7 mouse cellular contexts compared by ENCODE assay signal in genomic region chr8:105298351-105299252, GRCm38 (mm10). TPM values are rescaled to one million over a fixed set of nuclear protein-coding genes. Genes with fewer than 3 reads are reported as not detected.
DNase-seq lines count a peak whose midpoint lies in the region; ATAC-seq and TF ChIP-seq lines count a peak whose summit lies in the region.

No protein-coding gene starts in this region.

- H3K4me1 ChIP-seq in forebrain, embryonic 11.5 days (replicated peaks; ENCODE audit: control insufficient read depth, insufficient read depth, low read length) = peaks cover 10% of the 10 kb centered on the region
- H3K4me1 ChIP-seq in limb, embryonic 15.5 days = peaks cover 23% of the 10 kb centered on the region
- H3K4me1 ChIP-seq in stomach, postnatal 0 days (replicated peaks; ENCODE audit: control insufficient read depth, insufficient read depth) = peaks cover 5% of the 10 kb centered on the region; the same call in 1 of the 2 replicates

- peaks cover 15% of the 10 kb centered on the region for H3K36me3 ChIP-seq in forebrain, embryonic 11.5 days (ENCODE audit: control insufficient read depth, insufficient read depth, low read length)
- peaks cover 37% of the 10 kb centered on the region for H3K36me3 ChIP-seq in limb, embryonic 15.5 days
- peaks cover 17% of the 10 kb centered on the region for H3K36me3 ChIP-seq in stomach, postnatal 0 days (ENCODE audit: control insufficient read depth, insufficient read depth, low read length)

- H3K9me3 ChIP-seq in forebrain, embryonic 11.5 days (ENCODE audit: control insufficient read depth, low read length) = no peaks in the 10 kb centered on the region
- H3K9me3 ChIP-seq in limb, embryonic 15.5 days = no peaks in the 10 kb centered on the region
- no peaks in the 10 kb centered on the region for H3K9me3 ChIP-seq in stomach, postnatal 0 days (ENCODE audit: control insufficient read depth, low read length)

- peak overlapping the region; percentile 98 for H3K4me3 ChIP-seq in forebrain, embryonic 11.5 days (ENCODE audit: low read depth, low read length)
- peak overlapping the region; percentile 96 for H3K4me3 ChIP-seq in limb, embryonic 15.5 days
- peak overlapping the region; percentile 94 for H3K4me3 ChIP-seq in stomach, postnatal 0 days (ENCODE audit: low read depth, low read length)

- TF ChIP-seq EP300 in stomach, postnatal 0 days (optimal IDR thresholded peaks at IDR 0.05) = no peak

- WGBS in forebrain, embryonic 11.5 days = 63% methylated on average over 18 of the region's 18 CpGs
- 56% methylated on average over 18 of the region's 18 CpGs for WGBS in limb, embryonic 15.5 days
- 53% methylated on average over 18 of the region's 18 CpGs for WGBS in stomach, postnatal 0 days

- ATAC-seq in forebrain, embryonic 11.5 days (replicated peaks; ENCODE audit: low FRiP score) = no peak
- no peak for ATAC-seq in limb, embryonic 15.5 days (ENCODE audit: insufficient number of reproducible peaks, low FRiP score, low TSS enrichment, low read depth)
- no peak for ATAC-seq in stomach, postnatal 0 days (ENCODE audit: low FRiP score, low TSS enrichment)

- H3K9ac ChIP-seq in forebrain, embryonic 11.5 days (ENCODE audit: low read length) = peak overlapping the region; percentile 93
- peak overlapping the region; percentile 95 for H3K9ac ChIP-seq in limb, embryonic 15.5 days
- H3K9ac ChIP-seq in stomach, postnatal 0 days (ENCODE audit: low read length) = peak overlapping the region; percentile 94

- H3K4me2 ChIP-seq in forebrain, embryonic 11.5 days (ENCODE audit: low read depth, low read length, severe bottlenecking) = peak overlapping the region; percentile 94
- peak overlapping the region; percentile 84 for H3K4me2 ChIP-seq in limb, embryonic 15.5 days
- peak overlapping the region; percentile 86 for H3K4me2 ChIP-seq in stomach, postnatal 0 days (replicated peaks; ENCODE audit: low read depth)

- DNase-seq in spleen, postnatal 10 days (ENCODE audit: low spot score in 2 of 2) = peak; percentile 59 to 63
- no peak for DNase-seq in spleen, adult 18-20 months
- DNase-seq in forebrain, embryonic 11.5 days (ENCODE audit: low spot score) = no peak
- no peak for DNase-seq in stomach, postnatal 0 days (ENCODE audit: low spot score)
- no peak for DNase-seq in right cerebral cortex, postnatal 10 days (ENCODE audit: low spot score in 2 of 2)
- no peak for DNase-seq in retina, embryonic 14.5 days (ENCODE audit: low spot score)

- H3K27ac ChIP-seq in forebrain, embryonic 11.5 days (ENCODE audit: low read depth, low read length) = no peak overlapping the region
- H3K27ac ChIP-seq in limb, embryonic 15.5 days = 0 out of 2 replicates have a peak overlapping the region, but pooled peaks have one; percentile 77
- 0 out of 2 replicates have a peak overlapping the region, but pooled peaks have one; percentile 4 for H3K27ac ChIP-seq in stomach, postnatal 0 days (replicated peaks)

- no peak for TF ChIP-seq CTCF in stomach, postnatal 0 days (IDR thresholded peaks at IDR 0.05; ENCODE audit: low read depth)

- no peaks in the 10 kb centered on the region for H3K27me3 ChIP-seq in forebrain, embryonic 11.5 days (ENCODE audit: control insufficient read depth, insufficient read depth, low read length)
- H3K27me3 ChIP-seq in limb, embryonic 15.5 days = no peaks in the 10 kb centered on the region
- H3K27me3 ChIP-seq in stomach, postnatal 0 days (ENCODE audit: control insufficient read depth, insufficient read depth, low read length) = no peaks in the 10 kb centered on the region

RNA-seq across cellular contexts. Expression of gene E2f4, which starts 1.1 kb away (rescaled TPM):
- 122 and 135 TPM in 2 replicates for polyA plus RNA-seq in forebrain, embryonic 11.5 days (2014; fragmentation: Nextera tagmentation; extraction: Ambion mirVana)
- polyA plus RNA-seq in limb, embryonic 15.5 days (2015; fragmentation: Nextera tagmentation; extraction: Ambion mirVana) = 63.7 and 65.5 TPM in 2 replicates
- 31.0 and 38.5 TPM in 2 replicates for polyA plus RNA-seq in stomach, postnatal 0 days (2015; fragmentation: Nextera tagmentation; extraction: Ambion mirVana)

RNA-seq across cellular contexts. Expression of gene Exoc3l, which starts 2.7 kb away (rescaled TPM):
- polyA plus RNA-seq in forebrain, embryonic 11.5 days (2014; fragmentation: Nextera tagmentation; extraction: Ambion mirVana) = 10.3 TPM in 2 replicates
- 9.0 and 10.6 TPM in 2 replicates for polyA plus RNA-seq in limb, embryonic 15.5 days (2015; fragmentation: Nextera tagmentation; extraction: Ambion mirVana)
- polyA plus RNA-seq in stomach, postnatal 0 days (2015; fragmentation: Nextera tagmentation; extraction: Ambion mirVana) = 3.4 and 3.7 TPM in 2 replicates

RNA-seq across cellular contexts. Expression of gene Elmo3, which starts 6.8 kb away (rescaled TPM):
- 2.4 and 2.6 TPM in 2 replicates for polyA plus RNA-seq in forebrain, embryonic 11.5 days (2014; fragmentation: Nextera tagmentation; extraction: Ambion mirVana)
- polyA plus RNA-seq in limb, embryonic 15.5 days (2015; fragmentation: Nextera tagmentation; extraction: Ambion mirVana) = 8.9 TPM in 2 replicates
- 17.1 and 19.9 TPM in 2 replicates for polyA plus RNA-seq in stomach, postnatal 0 days (2015; fragmentation: Nextera tagmentation; extraction: Ambion mirVana)

RNA-seq across cellular contexts. Expression of gene 4931428F04Rik, which starts 8.9 kb away (rescaled TPM):
- polyA plus RNA-seq in forebrain, embryonic 11.5 days (2014; fragmentation: Nextera tagmentation; extraction: Ambion mirVana) = 23.4 and 30.3 TPM in 2 replicates
- 11.0 and 11.1 TPM in 2 replicates for polyA plus RNA-seq in limb, embryonic 15.5 days (2015; fragmentation: Nextera tagmentation; extraction: Ambion mirVana)
- 1.9 and 3.0 TPM in 2 replicates for polyA plus RNA-seq in stomach, postnatal 0 days (2015; fragmentation: Nextera tagmentation; extraction: Ambion mirVana)

RNA-seq across cellular contexts. Expression of gene Nol3, which starts 22.7 kb away (rescaled TPM):
- 1.6 and 2.1 TPM in 2 replicates for polyA plus RNA-seq in forebrain, embryonic 11.5 days (2014; fragmentation: Nextera tagmentation; extraction: Ambion mirVana)
- polyA plus RNA-seq in limb, embryonic 15.5 days (2015; fragmentation: Nextera tagmentation; extraction: Ambion mirVana) = 3.1 and 5.3 TPM in 2 replicates
- polyA plus RNA-seq in stomach, postnatal 0 days (2015; fragmentation: Nextera tagmentation; extraction: Ambion mirVana) = 1.2 and 1.4 TPM in 2 replicates

Comparison
In these comparisons a context has a peak if more than half of its experiments do, and no peak if none do; other contexts are left out.
1. DNase-seq: peak in spleen, postnatal 10 days (2 of 2); none in spleen, adult 18-20 months (0 of 2), forebrain, embryonic 11.5 days (single experiment), stomach, postnatal 0 days (single experiment), right cerebral cortex, postnatal 10 days (0 of 2) and retina, embryonic 14.5 days (single experiment).
2. Peak in every context shown above with its lines, with median percentiles within 50 percentile points of each other: H3K4me2 ChIP-seq, H3K4me3 ChIP-seq and H3K9ac ChIP-seq.